Mouse (Mus musculus): ENCODE results near the gene Gm9944. TPM values are rescaled to one million over a fixed set of nuclear protein-coding genes. Genes with fewer than 3 reads are reported as not detected.

The Gm9944 gene
- polyA plus RNA-seq, 1 experiment from 2014 or later: not detected

Other genes starting within 250 kb of the Gm9944 start
- gene C87977, start 240.0 kb downstream of the Gm9944 start, polyA plus RNA-seq (2014; fragmentation: Nextera tagmentation; extraction: Ambion mirVana): not detected in 2 replicates
- gene Pramel5, start 172.8 kb downstream of the Gm9944 start, polyA plus RNA-seq (2014; fragmentation: Nextera tagmentation; extraction: Ambion mirVana): not detected in 2 replicates
- gene Gm13128, start 123.1 kb downstream of the Gm9944 start, polyA plus RNA-seq (2014; fragmentation: Nextera tagmentation; extraction: Ambion mirVana): not detected in 2 replicates
- gene Gm13119, start 95.4 kb downstream of the Gm9944 start, polyA plus RNA-seq (2014; fragmentation: Nextera tagmentation; extraction: Ambion mirVana): not detected in 2 replicates
- gene Pramef20, start 75.4 kb downstream of the Gm9944 start, polyA plus RNA-seq (2014; fragmentation: Nextera tagmentation; extraction: Ambion mirVana): 0.19 TPM in 1 of 2 replicates, not detected in the other
- 0.16 and 0.24 TPM in 2 replicates for gene Pramef12, start 44.9 kb downstream of the Gm9944 start, polyA plus RNA-seq (2014; fragmentation: Nextera tagmentation; extraction: Ambion mirVana)
- not detected in 2 replicates for gene 1700012P22Rik, start 14.5 kb downstream of the Gm9944 start, polyA plus RNA-seq (2014; fragmentation: Nextera tagmentation; extraction: Ambion mirVana)
- gene Aadacl3, start 10.4 kb upstream of the Gm9944 start, polyA plus RNA-seq (2014; fragmentation: Nextera tagmentation; extraction: Ambion mirVana): not detected in 2 replicates
- not detected in 2 replicates for gene 9430007A20Rik, start 66.5 kb upstream of the Gm9944 start, polyA plus RNA-seq (2014; fragmentation: Nextera tagmentation; extraction: Ambion mirVana)
- not detected in 2 replicates for gene Gm13124, start 111.8 kb upstream of the Gm9944 start, polyA plus RNA-seq (2014; fragmentation: Nextera tagmentation; extraction: Ambion mirVana)
- gene Aadacl4, start 160.4 kb upstream of the Gm9944 start, polyA plus RNA-seq (2014; fragmentation: Nextera tagmentation; extraction: Ambion mirVana): not detected in 2 replicates
- gene Gm436, start 233.1 kb upstream of the Gm9944 start, polyA plus RNA-seq (2014; fragmentation: Nextera tagmentation; extraction: Ambion mirVana): not detected in 2 replicates